Mouse (Mus musculus) right cerebral cortex, postnatal 14 days (tissue): ENCODE measurements around the gene Lcn8.
"Not testable (repeated sequence)": the region's sequence is repeated elsewhere in the genome, so short reads cannot be mapped to it uniquely, and the experiment has no call there.

Experiments
- DNase-seq: peaks from one replicate; pipeline ENCODE4 v3.0.0; 2022

Lcn8 gene

GRCm38 (mm10) chr2:25676486-25676885 is 23.6 kb downstream of the Lcn8 start, which contains the start of gene Lcn6:
TSS of gene Lcn6 (plus strand) at chr2:25676786.
- DNase-seq, result no peak

- DNase-seq, result no peak
These were observed 26.6 kb downstream of the Lcn8 start for GRCm38 (mm10) chr2:25679559-25679958.

GRCm38 (mm10) chr2:25682426-25682825 is 29.5 kb downstream of the Lcn8 start, which contains the start of gene Lcn10:
TSS of gene Lcn10 (plus strand) at chr2:25682726.
- no peak for DNase-seq

GRCm38 (mm10) chr2:25686941-25687340 is 34.0 kb downstream of the Lcn8 start:
- DNase-seq, result no peak

GRCm38 (mm10) chr2:25694605-25695004 is 41.7 kb downstream of the Lcn8 start:
- DNase-seq, result peak; percentile 72

- no peak for DNase-seq
These were observed 44.0 kb downstream of the Lcn8 start for GRCm38 (mm10) chr2:25696951-25697350.

GRCm38 (mm10) chr2:25698696-25699095 is 45.8 kb downstream of the Lcn8 start:
- no peak for DNase-seq

GRCm38 (mm10) chr2:25699743-25700142 is 46.8 kb downstream of the Lcn8 start, which contains the start of gene Obp2a:
TSS of gene Obp2a (plus strand) at chr2:25700043.
- not testable (repeated sequence) for DNase-seq

GRCm38 (mm10) chr2:25701001-25701400 is 48.1 kb downstream of the Lcn8 start:
- DNase-seq, result no peak

GRCm38 (mm10) chr2:25703706-25704105 is 50.8 kb downstream of the Lcn8 start:
- no peak for DNase-seq
